Mouse (Mus musculus) layer of hippocampus, adult 8-10 months (tissue): Measurements from ENCODE around the gene Six5. TPM values are rescaled to one million over a fixed set of nuclear protein-coding genes. Genes with fewer than 3 reads are reported as not detected.

ENCODE experiments used
- DNase-seq, 2 experiments: peaks; one replicate each; pipeline ENCODE4 v3.0.0; 2022; ENCODE audit warnings: low spot score in 2 of 2
- total RNA-seq, 4 experiments: library from RNA; stranded (reverse); gene quantifications; 2 replicates each; pipeline ENCODE4 v1.2.4; 2022

Gene Six5
- total RNA-seq, 4 experiments from 2014 or later = 2.0 to 3.7 (median 3.6) TPM

DNA sequence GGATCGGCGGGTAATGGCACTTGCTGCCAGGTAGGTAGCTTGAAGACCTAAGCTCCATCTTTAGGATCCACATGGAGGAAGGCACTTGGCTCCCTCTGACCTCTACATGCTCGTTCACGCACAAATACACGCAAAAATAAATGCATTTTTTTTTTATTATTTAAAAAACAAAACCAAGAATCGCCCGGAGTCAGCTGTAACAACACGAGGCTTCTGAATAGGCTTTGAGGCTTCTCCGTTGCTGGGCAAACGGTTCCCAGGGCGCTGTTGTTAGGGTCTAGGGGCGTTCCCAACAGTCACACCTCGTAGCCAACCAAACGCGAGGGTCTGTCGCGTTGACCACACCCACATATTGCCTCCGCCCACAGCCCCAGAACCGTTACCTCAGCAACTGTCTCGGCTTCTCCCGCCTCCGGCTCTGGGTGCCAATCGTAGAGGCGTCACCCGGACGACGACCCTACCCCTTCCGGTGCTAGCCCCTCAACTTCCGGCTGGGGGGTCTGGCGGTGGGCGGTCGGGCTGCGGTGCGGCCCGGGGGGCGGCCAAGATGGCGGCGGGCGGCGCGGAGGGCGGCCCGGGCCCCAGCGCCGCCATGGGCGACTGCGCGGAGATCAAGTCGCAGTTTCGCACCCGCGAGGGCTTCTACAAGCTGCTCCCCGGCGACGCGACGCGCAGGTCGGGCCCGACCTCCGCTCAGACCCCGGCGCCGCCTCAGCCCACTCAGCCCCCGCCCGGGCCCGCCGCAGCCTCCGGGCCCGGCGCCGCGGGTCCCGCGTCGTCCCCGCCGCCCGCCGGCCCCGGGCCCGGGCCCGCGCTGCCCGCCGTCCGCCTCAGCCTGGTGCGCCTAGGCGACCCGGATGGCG lies 18.4 kb upstream of the Six5 start, which contains the start of gene Dmwd:
Gene Dmwd (plus strand): TSS at position 505 of the 863 bp plus-strand sequence.
- peak; percentile 98 for DNase-seq

DNA sequence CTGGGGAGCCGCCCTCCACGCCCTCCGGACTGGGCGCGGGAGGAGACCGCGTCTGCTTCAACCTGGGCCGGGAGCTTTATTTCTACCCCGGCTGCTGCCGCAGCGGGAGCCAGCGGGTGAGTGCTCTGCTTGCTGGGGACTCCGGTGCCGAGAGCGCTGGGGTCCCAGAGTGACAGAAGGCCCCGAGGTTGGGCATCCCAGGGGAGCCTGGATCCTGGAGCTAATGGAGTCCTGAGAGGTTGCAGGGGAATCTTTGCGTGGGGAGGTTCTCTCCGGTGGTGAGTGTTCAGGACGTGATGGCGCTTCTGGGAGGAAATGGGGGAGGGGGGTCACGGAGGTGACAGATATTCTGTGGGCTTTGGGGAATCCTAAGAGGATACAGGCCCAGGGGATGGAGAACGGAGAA lies 17.8 kb upstream of the Six5 start:
- no peak for DNase-seq

DNA sequence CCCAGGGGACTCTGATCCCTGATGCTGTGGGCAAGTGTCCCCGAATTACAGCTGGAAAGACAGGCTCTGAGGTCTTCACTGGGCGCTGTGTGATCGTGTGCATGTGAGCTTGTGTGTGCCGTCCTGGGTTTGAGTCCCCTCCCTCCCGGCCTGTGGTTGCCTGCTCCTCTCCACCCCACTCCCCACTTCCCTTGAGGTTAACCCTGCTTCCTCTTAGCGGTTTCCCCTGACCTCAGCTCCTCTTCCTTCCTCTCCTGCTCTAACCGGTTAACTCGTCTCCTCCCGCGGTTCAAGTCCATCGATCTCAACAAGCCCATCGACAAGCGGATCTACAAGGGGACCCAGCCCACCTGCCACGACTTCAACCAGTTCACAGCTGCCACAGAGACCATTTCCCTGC lies 16.6 kb upstream of the Six5 start:
- DNase-seq = no peak

DNA sequence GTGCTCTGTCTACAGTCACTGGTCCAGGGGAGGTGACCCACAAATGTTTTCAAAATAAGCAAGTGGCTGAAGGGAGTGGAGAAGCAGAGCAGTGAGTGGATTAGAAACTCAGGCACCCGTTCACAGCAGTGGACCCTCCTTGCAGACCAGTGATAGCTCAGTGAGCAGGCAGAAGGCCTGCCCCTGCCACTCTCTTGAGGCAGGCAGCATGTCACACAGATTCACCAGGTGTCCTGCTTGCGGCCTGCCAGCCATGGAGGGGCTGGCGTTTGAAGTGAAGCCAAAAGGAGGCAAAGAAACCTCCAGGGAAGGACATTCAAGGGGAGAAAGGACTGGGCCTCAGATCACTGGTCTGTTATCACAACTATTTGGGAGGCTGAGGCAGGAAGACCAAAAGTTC lies 15.7 kb upstream of the Six5 start:
- DNase-seq = no peak

DNA sequence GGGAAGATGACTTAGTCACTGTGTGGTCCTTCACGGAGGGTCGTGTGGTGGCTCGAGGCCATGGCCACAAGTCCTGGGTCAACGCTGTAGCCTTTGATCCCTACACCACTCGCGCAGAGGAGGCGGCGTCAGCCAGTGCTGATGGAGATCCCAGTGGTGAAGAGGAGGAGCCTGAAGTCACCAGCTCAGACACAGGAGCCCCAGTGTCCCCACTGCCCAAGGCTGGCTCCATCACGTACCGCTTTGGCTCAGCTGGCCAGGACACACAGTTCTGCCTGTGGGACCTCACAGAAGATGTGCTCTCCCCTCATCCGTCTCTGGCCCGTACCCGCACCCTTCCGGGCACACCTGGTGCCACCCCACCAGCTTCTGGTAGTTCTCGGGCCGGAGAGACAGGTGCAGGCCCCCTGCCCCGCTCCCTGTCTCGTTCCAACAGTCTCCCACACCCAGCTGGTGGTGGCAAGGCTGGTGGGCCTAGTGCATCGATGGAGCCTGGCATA lies 13.9 kb upstream of the Six5 start:
- DNase-seq = no peak

DNA sequence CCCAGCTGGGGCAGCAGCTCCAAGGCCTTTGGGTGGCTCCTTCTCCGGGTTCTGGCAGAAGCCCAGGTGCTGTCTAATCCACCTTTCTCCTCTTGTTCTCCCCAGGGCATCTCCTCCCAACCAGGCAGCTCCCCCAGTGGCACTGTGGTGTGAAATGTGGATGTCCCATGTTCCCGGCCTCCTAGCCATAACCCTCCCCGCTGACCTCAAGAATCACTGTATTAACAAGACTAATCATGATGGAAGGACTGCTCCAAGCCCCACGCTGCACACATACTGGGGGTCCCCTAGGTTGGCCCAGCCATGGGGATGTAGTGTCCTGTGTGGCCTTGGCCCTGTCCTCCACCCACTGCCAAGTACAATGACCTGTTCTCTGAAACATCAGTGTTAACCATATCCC lies 12.2 kb upstream of the Six5 start:
- no peak for DNase-seq

DNA sequence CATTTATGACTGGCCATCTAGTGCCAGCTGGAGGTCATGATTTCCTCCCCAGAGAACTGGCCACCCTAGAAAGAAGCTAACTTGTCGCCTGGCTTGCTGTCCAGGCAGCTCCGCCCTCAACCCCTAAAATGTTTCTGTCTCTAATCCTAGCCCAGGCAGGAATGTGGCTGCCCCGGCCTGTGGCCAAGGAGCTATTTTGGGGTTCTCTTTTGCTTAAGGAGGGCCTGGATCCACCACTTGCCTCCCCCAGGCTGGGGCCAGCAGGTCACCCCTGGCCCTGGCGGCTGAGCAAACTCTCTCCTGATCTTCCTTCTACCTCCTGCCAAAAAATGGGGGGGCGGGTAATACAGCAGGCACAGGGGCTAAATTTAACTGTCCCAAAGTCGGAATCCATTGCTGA lies 11.3 kb upstream of the Six5 start:
- no peak for DNase-seq

DNA sequence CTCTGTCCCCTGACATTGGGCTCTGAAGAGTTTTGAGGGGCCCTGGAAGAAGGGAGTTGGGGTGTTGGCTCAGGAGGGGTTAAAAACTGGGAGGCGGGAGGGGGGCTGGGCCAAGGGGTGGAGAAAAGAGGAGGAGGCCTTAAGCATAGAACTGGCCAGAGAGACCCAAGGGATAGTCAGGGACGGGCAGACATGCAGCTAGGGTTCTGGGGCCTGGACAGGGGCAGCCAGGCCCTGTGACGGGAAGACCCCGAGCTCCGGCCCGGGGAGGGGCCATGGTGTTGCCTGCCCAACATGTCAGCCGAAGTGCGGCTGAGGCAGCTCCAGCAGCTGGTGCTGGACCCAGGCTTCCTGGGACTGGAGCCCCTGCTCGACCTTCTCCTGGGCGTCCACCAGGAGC lies 10.7 kb upstream of the Six5 start, which contains the start of gene Dmpk:
Gene Dmpk (plus strand): TSS at position 149 of the 400 bp plus-strand sequence.
- DNase-seq = no peak

DNA sequence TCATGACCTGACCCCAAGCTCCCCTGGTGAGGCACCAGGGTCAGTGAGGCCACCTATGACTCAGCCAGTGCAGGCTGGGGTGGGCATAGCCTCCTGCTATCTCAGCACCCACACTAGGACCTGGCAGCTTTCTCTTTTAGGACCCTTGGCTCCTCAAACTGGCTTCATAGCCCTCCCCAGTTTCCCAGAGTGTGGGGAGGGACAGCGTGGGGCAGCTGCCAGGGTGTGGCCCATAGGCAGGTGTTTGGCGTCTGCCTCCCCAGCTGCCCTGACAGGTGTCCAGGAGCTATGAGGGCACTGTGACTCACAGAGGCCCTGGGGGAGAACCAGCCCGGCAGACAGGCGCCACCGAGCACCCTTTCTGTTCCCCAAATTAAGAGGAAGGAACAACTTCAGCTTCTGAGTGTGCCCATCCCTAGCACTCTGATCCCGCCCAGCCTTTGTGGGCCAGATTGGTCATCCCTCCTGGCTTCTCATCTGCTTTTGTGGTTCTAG lies 10.1 kb upstream of the Six5 start:
- DNase-seq = no peak

DNA sequence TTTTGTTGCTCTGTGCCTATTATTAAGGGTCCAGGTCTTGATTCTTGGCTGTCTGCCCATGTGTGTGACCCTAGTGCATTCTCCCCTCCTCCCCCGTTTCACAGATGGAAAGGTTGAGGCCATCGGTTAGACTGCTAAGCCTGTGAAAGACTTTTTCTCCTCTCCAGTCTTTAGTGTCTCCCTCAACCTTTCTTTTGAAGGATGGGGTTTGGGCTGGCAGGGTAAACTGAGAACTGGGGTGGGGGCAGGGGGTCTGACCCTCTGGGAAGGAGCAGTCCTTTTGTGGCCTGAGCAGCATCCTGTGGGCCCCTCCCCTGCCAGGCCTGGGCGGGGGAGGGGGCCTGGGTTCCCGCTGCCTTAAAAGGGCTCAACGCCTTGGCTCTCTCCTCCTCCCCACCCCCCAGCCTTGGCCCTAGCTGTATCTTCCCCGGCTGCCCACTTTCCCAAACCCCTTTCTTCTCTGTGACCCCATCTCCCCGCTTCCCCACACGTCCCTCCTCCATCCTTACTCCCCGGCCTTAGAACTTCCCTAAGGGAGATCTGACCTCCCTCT lies 9.4 kb upstream of the Six5 start:
- no peak for DNase-seq

DNA sequence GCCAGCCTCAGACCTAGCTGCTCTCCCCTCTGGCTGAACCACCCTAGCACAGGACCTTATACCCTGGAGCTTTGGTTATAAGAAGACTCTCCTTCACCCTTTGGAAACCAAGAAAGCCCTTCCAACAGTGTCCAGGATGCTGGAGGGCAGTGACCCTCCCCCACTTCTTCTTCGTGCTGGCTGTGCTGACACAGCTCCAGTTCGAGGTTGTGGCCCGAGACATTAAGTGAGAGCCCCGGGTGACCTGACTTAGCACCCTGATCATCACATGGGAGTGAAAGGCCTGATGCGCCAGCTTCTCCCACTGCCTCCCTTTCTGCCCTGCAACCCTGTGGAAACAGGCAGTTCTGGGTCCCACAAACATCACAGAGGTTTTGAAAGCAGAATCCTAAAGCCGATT lies 8.9 kb upstream of the Six5 start:
- DNase-seq = no peak

DNA sequence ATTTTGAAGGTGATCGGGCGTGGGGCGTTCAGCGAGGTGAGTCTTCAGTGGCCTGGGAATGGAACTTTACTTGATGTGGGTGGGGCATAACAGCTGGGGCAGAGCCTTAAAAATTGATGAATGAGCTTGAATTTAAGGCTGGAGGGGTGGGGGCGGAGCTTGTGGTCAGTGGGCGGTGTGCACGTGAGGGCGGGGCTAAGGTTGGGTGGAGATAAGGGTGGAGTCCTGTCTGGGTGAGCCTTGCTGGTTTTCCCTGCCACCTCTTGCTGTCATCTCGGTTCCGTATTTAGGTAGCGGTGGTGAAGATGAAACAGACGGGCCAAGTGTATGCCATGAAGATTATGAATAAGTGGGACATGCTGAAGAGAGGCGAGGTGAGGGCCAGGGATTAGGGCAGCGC lies 8.4 kb upstream of the Six5 start:
- DNase-seq = no peak

DNA sequence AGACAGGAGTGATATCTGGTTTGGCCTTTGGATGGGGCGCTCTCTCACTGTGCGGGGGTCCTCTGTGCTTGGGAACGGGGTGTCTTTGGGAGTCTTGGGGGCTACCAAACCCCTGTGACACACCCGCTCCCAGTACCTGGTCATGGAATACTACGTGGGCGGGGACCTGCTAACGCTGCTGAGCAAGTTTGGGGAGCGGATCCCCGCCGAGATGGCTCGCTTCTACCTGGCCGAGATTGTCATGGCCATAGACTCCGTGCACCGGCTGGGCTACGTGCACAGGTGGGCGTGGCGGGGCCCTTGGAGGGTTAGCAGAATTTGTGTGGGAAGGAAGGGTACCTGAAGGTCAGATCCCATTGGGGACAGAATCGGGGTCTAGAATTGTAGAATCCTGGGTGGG lies 7.6 kb upstream of the Six5 start:
- DNase-seq = no peak

DNA sequence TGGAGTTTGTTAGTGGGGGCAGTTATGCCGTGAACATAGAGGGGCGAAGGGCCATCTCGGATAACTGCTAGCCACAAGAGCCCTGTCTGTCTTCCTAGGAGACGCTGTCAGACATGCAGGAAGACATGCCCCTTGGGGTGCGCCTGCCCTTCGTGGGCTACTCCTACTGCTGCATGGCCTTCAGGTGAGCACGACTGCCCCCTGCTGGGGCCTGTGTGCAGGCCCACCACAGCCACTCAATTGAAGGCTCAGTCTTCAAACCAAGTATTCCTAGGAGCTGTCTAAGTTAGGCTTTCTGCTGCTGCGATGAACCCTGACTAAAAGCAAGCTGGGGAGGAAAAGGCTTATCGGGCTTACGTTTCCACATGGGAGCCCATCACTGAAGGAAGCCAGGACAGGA lies 5.6 kb upstream of the Six5 start:
- DNase-seq = peak in 1 of 2 experiments; percentile 63

DNA sequence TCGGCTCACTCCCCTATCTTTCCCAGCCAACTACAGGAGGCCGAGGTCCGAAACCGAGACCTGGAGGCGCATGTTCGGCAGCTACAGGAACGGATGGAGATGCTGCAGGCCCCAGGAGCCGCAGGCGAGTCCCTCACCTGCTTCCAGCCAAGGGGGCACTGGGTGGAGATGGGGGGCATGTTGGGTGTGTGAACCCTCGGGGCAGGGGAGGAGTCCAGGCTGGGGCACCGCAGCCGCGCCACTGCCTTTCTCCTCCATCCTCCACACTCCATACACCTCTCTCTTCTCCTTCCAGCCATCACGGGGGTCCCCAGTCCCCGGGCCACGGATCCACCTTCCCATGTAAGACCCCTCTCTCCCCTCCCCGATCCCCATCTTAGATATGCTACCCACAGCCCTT lies 2.5 kb upstream of the Six5 start:
- DNase-seq = no peak

DNA sequence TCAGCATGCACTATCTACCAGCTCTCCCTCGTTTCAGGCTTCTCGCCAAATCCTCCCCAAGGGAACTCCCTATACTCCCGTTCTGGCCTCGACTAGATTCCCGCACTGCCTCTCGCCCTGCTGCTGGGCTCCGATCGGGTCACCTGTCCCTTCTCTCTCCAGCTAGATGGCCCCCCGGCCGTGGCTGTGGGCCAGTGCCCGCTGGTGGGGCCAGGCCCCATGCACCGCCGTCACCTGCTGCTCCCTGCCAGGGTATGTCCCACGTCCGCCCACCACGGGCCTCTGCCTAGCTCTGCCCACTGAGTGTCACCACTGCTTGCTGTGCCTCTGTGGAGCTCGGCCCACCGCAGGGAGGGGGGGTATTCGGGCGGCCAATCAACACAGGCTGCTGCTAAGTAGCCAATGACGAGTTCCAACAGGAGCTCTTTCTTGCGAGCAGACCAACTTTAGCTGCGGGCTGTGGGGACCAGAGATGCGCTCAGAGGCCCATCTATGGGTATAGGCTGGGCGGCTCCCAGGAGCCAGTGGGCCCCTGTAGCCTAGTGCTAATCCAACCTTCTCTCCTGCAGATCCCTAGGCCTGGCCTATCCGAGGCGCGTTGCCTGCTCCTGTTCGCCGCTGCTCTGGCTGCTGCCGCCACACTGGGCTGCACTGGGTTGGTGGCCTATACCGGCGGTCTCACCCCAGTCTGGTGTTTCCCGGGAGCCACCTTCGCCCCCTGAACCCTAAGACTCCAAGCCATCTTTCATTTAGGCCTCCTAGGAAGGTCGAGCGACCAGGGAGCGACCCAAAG lies 1.8 kb upstream of the Six5 start:
- DNase-seq = no peak

DNA sequence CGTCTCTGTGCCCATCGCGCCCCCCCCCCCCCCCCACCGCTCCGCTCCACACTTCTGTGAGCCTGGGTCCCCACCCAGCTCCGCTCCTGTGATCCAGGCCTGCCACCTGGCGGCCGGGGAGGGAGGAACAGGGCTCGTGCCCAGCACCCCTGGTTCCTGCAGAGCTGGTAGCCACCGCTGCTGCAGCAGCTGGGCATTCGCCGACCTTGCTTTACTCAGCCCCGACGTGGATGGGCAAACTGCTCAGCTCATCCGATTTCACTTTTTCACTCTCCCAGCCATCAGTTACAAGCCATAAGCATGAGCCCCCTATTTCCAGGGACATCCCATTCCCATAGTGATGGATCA lies 1.2 kb upstream of the Six5 start:
- DNase-seq = peak in 1 of 2 experiments; percentile 67

DNA sequence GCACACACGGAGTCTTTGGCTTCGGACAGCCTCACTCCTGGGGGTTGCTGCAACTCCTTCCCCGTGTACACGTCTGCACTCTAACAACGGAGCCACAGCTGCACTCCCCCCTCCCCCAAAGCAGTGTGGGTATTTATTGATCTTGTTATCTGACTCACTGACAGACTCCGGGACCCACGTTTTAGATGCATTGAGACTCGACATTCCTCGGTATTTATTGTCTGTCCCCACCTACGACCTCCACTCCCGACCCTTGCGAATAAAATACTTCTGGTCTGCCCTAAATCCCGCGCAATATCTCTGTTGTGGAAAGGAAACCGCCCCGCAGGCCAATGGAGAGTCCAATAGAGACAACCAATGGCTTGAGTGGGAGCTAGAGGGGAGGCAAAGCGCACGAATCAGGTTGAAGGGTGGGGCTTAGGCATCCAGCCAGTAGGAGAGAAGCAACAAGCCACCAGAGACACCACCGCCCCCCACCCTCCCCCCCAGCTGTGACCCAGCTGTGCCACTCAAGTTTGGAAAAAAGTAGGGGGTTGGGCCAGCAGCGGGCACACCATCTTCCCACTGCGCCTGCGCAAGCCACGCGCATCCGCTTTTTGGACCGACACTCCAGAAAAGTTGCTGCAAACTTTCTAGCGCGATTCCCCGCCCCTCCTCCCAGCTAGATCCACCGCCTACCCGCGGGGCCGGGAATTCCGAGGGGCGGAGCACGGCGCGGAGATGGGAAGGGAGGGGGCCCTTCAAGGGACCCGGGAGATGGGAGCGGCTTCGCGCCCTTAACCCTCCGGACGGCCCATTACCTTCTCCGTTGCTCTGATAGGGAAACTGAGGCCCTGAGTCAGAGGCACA lies 633 bp upstream of the Six5 start:
- DNase-seq = peak; percentile 81

DNA sequence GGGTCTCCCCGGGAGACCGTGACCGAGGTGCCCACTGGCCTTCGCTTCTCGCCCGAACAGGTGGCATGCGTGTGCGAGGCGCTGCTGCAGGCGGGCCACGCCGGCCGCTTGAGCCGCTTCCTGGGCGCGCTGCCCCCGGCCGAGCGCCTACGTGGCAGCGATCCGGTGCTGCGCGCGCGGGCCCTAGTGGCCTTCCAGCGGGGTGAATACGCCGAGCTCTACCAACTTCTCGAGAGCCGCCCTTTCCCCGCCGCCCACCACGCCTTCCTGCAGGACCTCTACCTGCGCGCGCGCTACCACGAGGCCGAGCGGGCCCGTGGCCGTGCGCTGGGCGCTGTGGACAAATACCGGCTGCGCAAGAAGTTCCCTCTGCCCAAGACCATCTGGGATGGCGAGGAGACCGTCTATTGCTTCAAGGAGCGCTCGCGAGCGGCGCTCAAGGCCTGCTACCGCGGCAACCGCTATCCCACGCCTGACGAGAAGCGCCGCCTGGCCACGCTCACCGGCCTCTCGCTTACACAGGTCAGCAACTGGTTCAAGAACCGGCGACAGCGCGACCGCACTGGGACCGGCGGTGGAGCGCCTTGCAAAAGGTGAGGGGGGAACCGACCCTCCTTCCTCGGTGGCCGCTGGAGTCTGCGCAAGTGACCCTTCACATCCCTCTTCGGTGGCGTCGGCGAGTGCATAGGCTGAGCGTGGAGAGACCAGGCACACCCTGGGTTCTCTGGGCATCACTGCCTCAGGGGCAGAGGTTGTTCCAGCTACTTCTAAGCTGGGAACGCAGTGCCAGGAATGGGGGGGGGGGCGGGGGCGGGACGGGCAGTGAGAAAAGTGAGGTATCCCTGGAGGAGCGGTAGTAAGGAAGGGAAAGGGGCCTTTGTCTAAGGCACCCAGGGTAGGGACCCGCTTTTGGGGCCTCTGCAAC lies 694 bp downstream of the Six5 start:
- no peak for DNase-seq

DNA sequence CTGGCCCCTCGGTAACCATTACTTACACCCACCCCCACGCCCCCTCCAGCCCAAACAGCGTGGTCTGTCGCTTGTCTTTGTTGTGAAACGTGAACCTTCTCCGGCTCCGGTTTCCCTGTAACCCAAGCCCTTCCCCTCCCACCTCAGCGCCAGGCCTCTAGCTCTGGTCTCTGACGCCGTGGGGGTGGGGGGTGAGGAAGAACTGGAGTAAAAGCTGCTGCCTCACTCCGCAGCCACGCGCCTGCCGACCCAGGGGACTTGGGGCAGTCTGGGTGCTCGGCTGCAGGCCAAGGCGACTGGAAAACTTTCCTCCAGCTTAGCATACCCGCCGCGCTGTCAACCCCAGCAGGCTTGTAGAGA lies 1.3 kb downstream of the Six5 start:
- no peak for DNase-seq
